Mouse (Mus musculus) neural tube, embryonic 14.5 days (tissue): ENCODE results near the gene D10Jhu81e. TPM values are rescaled to one million over a fixed set of nuclear protein-coding genes. Genes with fewer than 3 reads are reported as not detected.

Source experiments
- polyA plus RNA-seq: library from polyadenylated mRNA; unstranded; fragments of >200 nt; fragmentation: Nextera tagmentation; extraction: Ambion mirVana; gene quantifications from 2 replicates; pipeline ENCODE4 v1.2.1, GENCODE M21; 2014

Gene D10Jhu81e
- polyA plus RNA-seq, 1 experiment from 2014 or later, result 16.0 TPM

Other genes starting within 250 kb of the D10Jhu81e start
- 6.0 and 9.2 TPM in 2 replicates for gene Trpm2, start 199.2 kb downstream of the D10Jhu81e start, polyA plus RNA-seq
- 41.3 and 52.6 TPM in 2 replicates for gene 1810043G02Rik, start 191.3 kb downstream of the D10Jhu81e start, polyA plus RNA-seq
- gene Pfkl, start 159.7 kb downstream of the D10Jhu81e start, polyA plus RNA-seq, result 83.2 and 93.9 TPM in 2 replicates
- gene Dnmt3l, start 127.8 kb downstream of the D10Jhu81e start, polyA plus RNA-seq, result not detected in 2 replicates
- gene Aire, start 126.2 kb downstream of the D10Jhu81e start, polyA plus RNA-seq, result 0.21 TPM in 2 replicates
- gene Icosl, start 100.5 kb downstream of the D10Jhu81e start, polyA plus RNA-seq, result 0.56 and 1.1 TPM in 2 replicates
- gene Pwp2, start 15.4 kb upstream of the D10Jhu81e start, polyA plus RNA-seq, result 12.7 and 15.7 TPM in 2 replicates
- 28.4 and 43.2 TPM in 2 replicates for gene Trappc10, start 74.9 kb upstream of the D10Jhu81e start, polyA plus RNA-seq
- gene Agpat3, start 182.7 kb upstream of the D10Jhu81e start, polyA plus RNA-seq, result 64.4 and 89.5 TPM in 2 replicates
- 312 and 336 TPM in 2 replicates for gene Rrp1, start 243.3 kb upstream of the D10Jhu81e start, polyA plus RNA-seq